Mouse (Mus musculus) brain, embryonic 14.5 days (tissue): ENCODE measurements around the gene Ankmy2.

Source experiments
- CTCF ChIP-seq: fragments of 200-500 bp; IDR thresholded peaks from 2 replicates; pipeline ENCODE4 v1.5.1; 2012; ENCODE audit warnings: inconsistent platforms, mild to moderate bottlenecking, moderate library complexity, borderline replicate concordance; ENCODE audit not compliant: insufficient read depth, insufficient read length; ENCODE audit errors: extremely low read depth
- POLR2A ChIP-seq: fragments of 200-500 bp; IDR thresholded peaks from 2 replicates; pipeline ENCODE4 v1.6.1; 2012; ENCODE audit warnings: mild to moderate bottlenecking, inconsistent platforms, borderline replicate concordance; ENCODE audit not compliant: poor library complexity, insufficient read depth, insufficient read length, severe bottlenecking; ENCODE audit errors: extremely low read depth

DNA sequence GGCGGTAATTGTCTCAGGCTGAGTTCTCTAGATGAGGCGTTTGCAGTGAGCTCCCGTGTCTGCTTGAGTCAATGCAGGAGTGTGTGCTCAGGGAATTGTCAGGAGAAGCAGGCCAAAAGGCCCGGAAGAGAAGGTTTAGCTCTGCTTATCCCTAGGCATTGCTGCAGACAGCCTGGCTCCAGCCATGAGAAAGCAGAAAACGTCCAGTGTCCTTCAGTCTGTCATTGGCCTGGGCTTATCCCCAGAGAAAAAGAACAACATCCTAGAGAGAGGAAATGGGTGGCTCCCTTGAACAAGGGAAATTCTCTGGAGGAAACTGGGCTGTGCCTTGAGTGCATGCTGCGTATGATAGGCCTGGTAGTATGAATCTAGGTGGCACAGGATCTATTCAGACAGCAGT is 25.7 kb downstream of the Ankmy2 start:
- no peak for TF ChIP-seq CTCF
- no peak for TF ChIP-seq POLR2A
